ENCODE assay signal across 13 mouse cellular contexts in the genomic region with DNA sequence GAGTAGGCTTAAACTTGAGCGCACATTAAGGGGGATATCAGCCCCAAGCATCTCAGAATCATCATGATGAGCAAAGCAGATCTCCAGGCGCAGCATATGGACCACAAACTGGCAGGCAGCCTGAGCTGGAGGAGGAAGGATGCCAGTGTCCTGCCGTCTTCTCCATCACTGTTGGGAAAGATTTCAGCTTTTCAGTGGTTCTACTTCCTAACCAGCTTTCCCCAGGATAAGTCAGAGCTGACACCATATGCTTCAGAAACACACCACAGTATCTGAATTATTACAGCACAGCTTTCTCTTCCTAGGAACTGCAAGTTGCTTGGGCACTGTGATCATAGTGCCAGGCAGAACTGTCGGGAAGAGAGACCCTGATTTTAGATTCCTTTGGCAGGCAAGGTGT.
DNase-seq lines count a peak whose midpoint lies in the region; ATAC-seq and TF ChIP-seq lines count a peak whose summit lies in the region.
"Had no signal": no experiment of that assay in that cellular context is flagged by ENCODE, and none has a peak within 500 bp of the region (broad histone marks: within the 10 kb centered on the region; RNA-seq: fewer than 3 reads in every experiment).

No protein-coding gene starts in this region.

- H3K9ac ChIP-seq in hindbrain, embryonic 16.5 days (ENCODE audit: low read depth, low read length) = no peak overlapping the region
- no peak overlapping the region for H3K9ac ChIP-seq in hindbrain, embryonic 12.5 days
- H3K9ac ChIP-seq: embryonic facial prominence, embryonic 12.5 days had no signal

- H3K4me1 ChIP-seq in hindbrain, embryonic 16.5 days (ENCODE audit: control insufficient read depth, insufficient read depth, low read depth, low read length) = no peaks in the 10 kb centered on the region
- H3K4me1 ChIP-seq in hindbrain, embryonic 12.5 days = no peaks in the 10 kb centered on the region
- H3K4me1 ChIP-seq: embryonic facial prominence, embryonic 12.5 days had no signal

- no peak overlapping the region for H3K27ac ChIP-seq in hindbrain, embryonic 16.5 days (ENCODE audit: low read depth, low read length)
- H3K27ac ChIP-seq in hindbrain, embryonic 12.5 days = no peak overlapping the region
- H3K27ac ChIP-seq in left cerebral cortex, adult 2 months = peak overlapping the region; percentile 66; the same call in 1 of the 2 replicates
- H3K27ac ChIP-seq: embryonic facial prominence, embryonic 12.5 days had no signal

- H3K27me3 ChIP-seq in hindbrain, embryonic 16.5 days (replicated peaks; ENCODE audit: control insufficient read depth, insufficient read depth, low read length) = no peaks in the 10 kb centered on the region
- no peaks in the 10 kb centered on the region for H3K27me3 ChIP-seq in hindbrain, embryonic 12.5 days
- H3K27me3 ChIP-seq: embryonic facial prominence, embryonic 12.5 days had no signal

- H3K4me2 ChIP-seq in hindbrain, embryonic 16.5 days (ENCODE audit: low read length) = no peak overlapping the region
- H3K4me2 ChIP-seq in hindbrain, embryonic 12.5 days (replicated peaks) = no peak overlapping the region
- H3K4me2 ChIP-seq: embryonic facial prominence, embryonic 12.5 days; heart, embryonic 11.5 days had no signal

- peak; percentile 37 to 41 for DNase-seq in frontal cortex, postnatal 14 days (ENCODE audit: low spot score in 2 of 2)
- peak; percentile 20 to 47 for DNase-seq in left cerebral cortex, adult 2 months (ENCODE audit: extremely low spot score in 1 of 2, low spot score in 2 of 2)
- peak; percentile 77 for DNase-seq in telencephalon, adult 2 months (ENCODE audit: low read depth, low spot score)
- DNase-seq in adrenal gland, postnatal 36 days = no peak
- no peak for DNase-seq in gastrocnemius, postnatal 14 days
- DNase-seq in spleen, adult 18-20 months = no peak
- DNase-seq: B cell, adult 2 months; lung, postnatal 36 days had no signal

- no peaks in the 10 kb centered on the region for H3K36me3 ChIP-seq in hindbrain, embryonic 16.5 days (ENCODE audit: control insufficient read depth, insufficient read depth, low read length)
- no peaks in the 10 kb centered on the region for H3K36me3 ChIP-seq in hindbrain, embryonic 12.5 days
- H3K36me3 ChIP-seq: embryonic facial prominence, embryonic 12.5 days had no signal

- peak; percentile 48; the same call in 1 of the 2 replicates for ATAC-seq in hindbrain, embryonic 16.5 days
- ATAC-seq in hindbrain, embryonic 12.5 days (ENCODE audit: low FRiP score) = no peak
- ATAC-seq: inflammation-experienced regulatory T-cells, adult 6 months had no signal

- H3K4me3 ChIP-seq in hindbrain, embryonic 16.5 days (ENCODE audit: low read length) = no peak overlapping the region
- H3K4me3 ChIP-seq in hindbrain, embryonic 12.5 days = no peak overlapping the region
- H3K4me3 ChIP-seq in left cerebral cortex, adult 2 months = no peak overlapping the region
- H3K4me3 ChIP-seq: embryonic facial prominence, embryonic 12.5 days had no signal

- H3K9me3 ChIP-seq in hindbrain, embryonic 16.5 days (ENCODE audit: control insufficient read depth, low read length) = no peaks in the 10 kb centered on the region
- no peaks in the 10 kb centered on the region for H3K9me3 ChIP-seq in hindbrain, embryonic 12.5 days (replicated peaks)
- H3K9me3 ChIP-seq: embryonic facial prominence, embryonic 12.5 days had no signal

- WGBS in hindbrain, embryonic 16.5 days = 74% methylated on average over 4 of the region's 4 CpGs
- WGBS in hindbrain, embryonic 12.5 days = 86% methylated on average over 4 of the region's 4 CpGs

- no peak for TF ChIP-seq CTCF in left cerebral cortex, adult 2 months (IDR thresholded peaks at IDR 0.05)

- intact Hi-C loops in left cerebral cortex, adult 2 months (cut with DNase I) = no loop called here
- intact Hi-C loops in gastrocnemius, postnatal 14 days (cut with DNase I; ENCODE audit: low total_unique reads) = no loop called here

Comparison
In these comparisons a context has a peak if more than half of its experiments do, and no peak if none do; other contexts are left out.
1. DNase-seq: peak in frontal cortex, postnatal 14 days (2 of 2), left cerebral cortex, adult 2 months (2 of 2) and telencephalon, adult 2 months (single experiment); none in adrenal gland, postnatal 36 days (0 of 2), gastrocnemius, postnatal 14 days (single experiment) and spleen, adult 18-20 months (0 of 2).